In the genomic region with DNA sequence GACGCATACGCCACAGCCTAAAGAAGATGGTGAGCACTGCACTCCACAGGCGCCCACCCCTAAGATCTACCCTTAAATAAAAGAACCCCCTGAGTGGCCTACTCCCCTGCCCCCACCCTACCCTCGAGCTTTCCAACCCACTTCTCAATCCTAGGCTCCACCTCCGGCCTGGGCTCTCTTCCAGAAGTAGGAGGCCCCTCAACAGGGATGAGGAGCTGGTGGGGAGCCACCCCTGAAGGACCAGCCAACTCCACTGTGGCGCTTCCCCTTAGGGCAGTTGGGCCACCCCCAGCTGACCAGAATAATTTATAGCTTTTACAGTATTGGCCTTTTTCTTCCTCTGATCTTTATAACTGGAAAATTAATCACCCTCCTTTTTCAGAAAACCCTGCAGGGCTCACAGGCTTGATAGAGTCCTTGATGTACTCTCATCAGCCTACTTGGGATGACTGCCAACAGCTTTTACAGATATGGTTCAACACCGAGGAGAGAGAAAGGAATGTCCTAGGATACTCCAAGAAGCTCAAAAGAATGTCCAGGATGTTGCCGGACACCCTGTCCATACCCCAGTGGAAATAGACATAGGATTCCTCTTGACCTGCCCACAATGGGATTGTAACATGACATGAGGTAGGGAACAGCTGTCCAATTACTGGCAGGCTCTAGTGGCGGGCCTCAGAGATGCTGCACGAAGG, we compare ENCODE assay signal across 12 mouse cellular contexts.
DNase-seq lines count a peak whose midpoint lies in the region; ATAC-seq and TF ChIP-seq lines count a peak whose summit lies in the region.
"Had no signal": no experiment of that assay in that cellular context is flagged by ENCODE, and none has a peak within 500 bp of the region (broad histone marks: within the 10 kb centered on the region; RNA-seq: fewer than 3 reads in every experiment).

No protein-coding gene starts in this region.

- ATAC-seq in hindbrain, embryonic 13.5 days (ENCODE audit: low FRiP score), result peak; percentile 46; the same call in 1 of the 2 replicates
- no peak for ATAC-seq in hindbrain, embryonic 11.5 days (ENCODE audit: low FRiP score)
- no peak for ATAC-seq in liver, embryonic 12.5 days
- peak; percentile 44; the same call in 1 of the 2 replicates for ATAC-seq in limb, embryonic 14.5 days (ENCODE audit: low FRiP score, low read depth)
- no peak for ATAC-seq in forebrain, embryonic 15.5 days (replicated peaks)
- ATAC-seq: forebrain, embryonic 16.5 days; intestine, embryonic 15.5 days had no signal

- no peak overlapping the region for H3K4me3 ChIP-seq in hindbrain, embryonic 13.5 days
- no peak overlapping the region for H3K4me3 ChIP-seq in hindbrain, embryonic 11.5 days (ENCODE audit: low read depth, low read length)
- no peak overlapping the region for H3K4me3 ChIP-seq in liver, embryonic 12.5 days
- H3K4me3 ChIP-seq in limb, embryonic 14.5 days (replicated peaks; ENCODE audit: low read length), result no peak overlapping the region
- H3K4me3 ChIP-seq in forebrain, embryonic 15.5 days, result no peak overlapping the region
- H3K4me3 ChIP-seq: intestine, embryonic 15.5 days had no signal

- 84% methylated on average over 10 of the region's 10 CpGs for WGBS in hindbrain, embryonic 13.5 days
- WGBS in hindbrain, embryonic 11.5 days, result 89% methylated on average over 10 of the region's 10 CpGs
- 63% methylated on average over 10 of the region's 10 CpGs for WGBS in liver, embryonic 12.5 days (ENCODE audit: insufficient replicate concordance)
- WGBS in limb, embryonic 14.5 days, result 81% methylated on average over 10 of the region's 10 CpGs
- 84% methylated on average over 10 of the region's 10 CpGs for WGBS in forebrain, embryonic 15.5 days

- no peaks in the 10 kb centered on the region for H3K9me3 ChIP-seq in hindbrain, embryonic 13.5 days
- H3K9me3 ChIP-seq in hindbrain, embryonic 11.5 days (ENCODE audit: control insufficient read depth, low read length), result no peaks in the 10 kb centered on the region
- H3K9me3 ChIP-seq in liver, embryonic 12.5 days (replicated peaks), result no peaks in the 10 kb centered on the region; the same call in 1 of the 2 replicates
- H3K9me3 ChIP-seq in limb, embryonic 14.5 days (ENCODE audit: control insufficient read depth, low read length), result 0 out of 2 replicates have a peak, but pooled peaks cover 3% of the 10 kb centered on the region
- H3K9me3 ChIP-seq in forebrain, embryonic 15.5 days, result no peaks in the 10 kb centered on the region
- H3K9me3 ChIP-seq: intestine, embryonic 15.5 days had no signal

- H3K4me2 ChIP-seq in hindbrain, embryonic 13.5 days, result no peak overlapping the region
- H3K4me2 ChIP-seq in hindbrain, embryonic 11.5 days (replicated peaks; ENCODE audit: low read depth, low read length), result no peak overlapping the region
- no peak overlapping the region for H3K4me2 ChIP-seq in liver, embryonic 12.5 days
- no peak overlapping the region for H3K4me2 ChIP-seq in limb, embryonic 14.5 days (replicated peaks; ENCODE audit: low read depth, low read length, severe bottlenecking)
- no peak overlapping the region for H3K4me2 ChIP-seq in forebrain, embryonic 15.5 days (replicated peaks)
- H3K4me2 ChIP-seq: intestine, embryonic 15.5 days had no signal

- H3K9ac ChIP-seq in hindbrain, embryonic 13.5 days, result no peak overlapping the region
- no peak overlapping the region for H3K9ac ChIP-seq in hindbrain, embryonic 11.5 days (ENCODE audit: low read depth, low read length)
- no peak overlapping the region for H3K9ac ChIP-seq in liver, embryonic 12.5 days
- H3K9ac ChIP-seq in limb, embryonic 14.5 days (ENCODE audit: low read depth, low read length, severe bottlenecking), result no peak overlapping the region
- no peak overlapping the region for H3K9ac ChIP-seq in forebrain, embryonic 15.5 days (replicated peaks)
- H3K9ac ChIP-seq: intestine, embryonic 15.5 days had no signal

- H3K27me3 ChIP-seq in hindbrain, embryonic 13.5 days, result no peaks in the 10 kb centered on the region
- no peaks in the 10 kb centered on the region for H3K27me3 ChIP-seq in hindbrain, embryonic 11.5 days (ENCODE audit: control insufficient read depth, insufficient read depth, low read length)
- H3K27me3 ChIP-seq in liver, embryonic 12.5 days (replicated peaks), result no peaks in the 10 kb centered on the region
- no peaks in the 10 kb centered on the region for H3K27me3 ChIP-seq in limb, embryonic 14.5 days (ENCODE audit: control insufficient read depth, insufficient read depth, low read length)
- H3K27me3 ChIP-seq in forebrain, embryonic 15.5 days, result no peaks in the 10 kb centered on the region
- H3K27me3 ChIP-seq: intestine, embryonic 15.5 days had no signal

- no peaks in the 10 kb centered on the region for H3K36me3 ChIP-seq in hindbrain, embryonic 13.5 days
- no peaks in the 10 kb centered on the region for H3K36me3 ChIP-seq in hindbrain, embryonic 11.5 days (ENCODE audit: control insufficient read depth, insufficient read depth, low read length)
- H3K36me3 ChIP-seq in liver, embryonic 12.5 days, result no peaks in the 10 kb centered on the region
- no peaks in the 10 kb centered on the region for H3K36me3 ChIP-seq in limb, embryonic 14.5 days (ENCODE audit: control insufficient read depth, insufficient read depth, low read length)
- no peaks in the 10 kb centered on the region for H3K36me3 ChIP-seq in forebrain, embryonic 15.5 days
- H3K36me3 ChIP-seq: intestine, embryonic 15.5 days had no signal

- no peak for DNase-seq in hindbrain, embryonic 11.5 days (ENCODE audit: low spot score)
- DNase-seq in liver (peak; percentile 14), NIH3T3 (ENCODE audit: low read depth) (peak; percentile 52)
- no peak for DNase-seq in limb, embryonic 14.5 days (ENCODE audit: low spot score)
- DNase-seq: cerebellum, postnatal 36 days; gastrocnemius, postnatal 10 days; thymus, postnatal 4 days had no signal

- no peak for TF ChIP-seq POLR2A in limb, embryonic 14.5 days (IDR thresholded peaks at IDR 0.05; ENCODE audit: borderline replicate concordance, extremely low read depth, insufficient read depth, insufficient read length)

- H3K27ac ChIP-seq in hindbrain, embryonic 13.5 days, result no peak overlapping the region
- H3K27ac ChIP-seq in hindbrain, embryonic 11.5 days (ENCODE audit: low read depth, low read length), result no peak overlapping the region
- H3K27ac ChIP-seq in liver, embryonic 12.5 days, result no peak overlapping the region
- H3K27ac ChIP-seq in limb, embryonic 14.5 days (replicated peaks; ENCODE audit: low read depth, low read length), result no peak overlapping the region
- no peak overlapping the region for H3K27ac ChIP-seq in forebrain, embryonic 15.5 days (replicated peaks)
- H3K27ac ChIP-seq: intestine, embryonic 15.5 days had no signal

- H3K4me1 ChIP-seq in hindbrain, embryonic 13.5 days (replicated peaks), result no peaks in the 10 kb centered on the region
- no peaks in the 10 kb centered on the region for H3K4me1 ChIP-seq in hindbrain, embryonic 11.5 days (replicated peaks; ENCODE audit: control insufficient read depth, insufficient read depth, low read length)
- H3K4me1 ChIP-seq in liver, embryonic 12.5 days, result no peaks in the 10 kb centered on the region
- no peaks in the 10 kb centered on the region for H3K4me1 ChIP-seq in limb, embryonic 14.5 days (ENCODE audit: control insufficient read depth, insufficient read depth, low read length)
- no peaks in the 10 kb centered on the region for H3K4me1 ChIP-seq in forebrain, embryonic 15.5 days
- H3K4me1 ChIP-seq: intestine, embryonic 15.5 days had no signal

Comparison
In these comparisons a context has a peak if more than half of its experiments do, and no peak if none do; other contexts are left out.
1. ATAC-seq: peak in hindbrain, embryonic 13.5 days (single experiment) and limb, embryonic 14.5 days (single experiment); none in hindbrain, embryonic 11.5 days (single experiment), liver, embryonic 12.5 days (single experiment) and forebrain, embryonic 15.5 days (single experiment).
2. DNase-seq: peak in liver (single experiment) and NIH3T3 (single experiment); none in hindbrain, embryonic 11.5 days (single experiment) and limb, embryonic 14.5 days (single experiment).